Mouse (Mus musculus): ENCODE data around the gene Arg1.

DNA sequence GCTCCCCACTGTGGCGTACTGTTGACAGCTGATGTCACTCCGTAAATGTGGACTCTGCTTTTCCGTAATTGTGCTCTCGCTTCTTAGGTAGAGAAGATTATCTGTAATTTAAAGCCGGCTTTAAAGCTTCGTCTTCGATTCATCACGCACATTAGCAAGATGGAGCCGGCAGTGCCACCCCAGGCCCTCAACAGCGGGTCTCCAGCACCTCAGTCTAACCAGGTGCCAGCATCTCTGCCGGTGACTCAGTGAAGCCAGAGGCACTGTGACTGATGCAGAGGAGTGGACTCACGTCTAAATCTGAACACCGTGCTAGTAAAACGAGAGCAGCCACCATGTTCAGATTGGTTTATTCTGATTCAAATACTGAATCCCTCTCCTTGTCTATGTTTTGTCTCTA, 14.7 kb downstream of the Arg1 start:
- TF ChIP-seq CTCF (IDR thresholded peaks at IDR 0.05; ENCODE audit: borderline replicate concordance, control insufficient read depth, extremely low read depth, insufficient read depth, low read length, poor library complexity), result no peak
- TF ChIP-seq POLR2A (IDR thresholded peaks at IDR 0.05; ENCODE audit: control insufficient read depth, extremely low read depth, insufficient read depth, low read length, poor library complexity), result no peak

Measured in thymus, adult 2 months (tissue).